Mouse (Mus musculus): ENCODE results near the gene Elp4.

Elp4 gene

DNA sequence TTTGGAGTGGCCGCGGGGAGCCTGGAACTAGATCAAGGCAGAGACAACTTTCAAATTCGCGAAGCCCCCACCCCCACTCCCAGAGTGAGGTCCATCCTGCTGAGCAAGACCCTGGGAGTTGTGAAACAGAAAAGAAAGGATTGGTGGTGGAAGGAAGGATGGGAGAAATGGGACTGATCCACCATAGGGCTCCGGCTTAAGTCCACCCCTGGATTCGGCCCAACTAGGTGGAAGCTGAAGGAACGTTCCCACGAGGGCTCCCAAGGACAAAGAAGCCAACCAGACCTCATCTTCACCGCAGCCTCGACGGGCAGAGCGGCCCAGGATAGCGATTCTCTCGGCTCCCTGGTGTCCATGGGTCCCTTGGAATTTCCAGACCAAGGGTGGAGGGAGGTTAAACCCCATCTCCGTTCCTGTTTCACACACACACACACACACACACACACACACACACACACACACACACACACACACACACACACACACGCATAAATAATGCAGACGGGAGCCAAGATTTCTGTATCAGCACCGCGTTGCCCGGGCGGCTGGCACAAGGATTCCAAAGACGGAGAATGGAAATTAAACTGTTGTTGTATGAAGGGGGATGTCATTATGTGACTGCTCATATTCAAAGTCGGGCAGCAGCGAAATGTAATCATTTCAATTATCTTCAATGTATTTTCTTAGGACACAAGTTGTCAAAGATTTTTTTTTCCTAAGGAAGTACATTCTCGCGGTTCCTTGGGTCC is 243.3 kb downstream of the Elp4 start:
- H3K36me3 ChIP-seq (ENCODE audit: insufficient read depth, low read length) = no peaks in the 10 kb centered on the region
- TF ChIP-seq CTCF (conservative IDR thresholded peaks at IDR 0.05; ENCODE audit: low read length) (no peak), POU5F1 (IDR thresholded peaks at IDR 0.05; ENCODE audit: borderline replicate concordance, low read length) (no peak), NANOG (IDR thresholded peaks at IDR 0.05; ENCODE audit: borderline replicate concordance, low read length) (no peak)
- H3K27me3 ChIP-seq (ENCODE audit: insufficient read depth, low read length) = peaks cover 93% of the 10 kb centered on the region

GRCm38 (mm10) chr2:105659926-105660873 is 244.2 kb downstream of the Elp4 start:
- H3K4me3 ChIP-seq (replicated peaks; ENCODE audit: low read length) = peak overlapping the region; percentile 66
- peaks cover 38% of the 10 kb centered on the region for H3K4me1 ChIP-seq (replicated peaks; ENCODE audit: low read depth, low read length)
- H3K27me3 ChIP-seq (ENCODE audit: insufficient read depth, low read length) = peaks cover 86% of the 10 kb centered on the region
- no peaks in the 10 kb centered on the region for H3K36me3 ChIP-seq (ENCODE audit: insufficient read depth, low read length)
- no peaks in the 10 kb centered on the region for H3K9me3 ChIP-seq (ENCODE audit: low read length)
- TF ChIP-seq CTCF (conservative IDR thresholded peaks at IDR 0.05; ENCODE audit: low read length) (no peak), POU5F1 (IDR thresholded peaks at IDR 0.05; ENCODE audit: borderline replicate concordance, low read length) (no peak), NANOG (IDR thresholded peaks at IDR 0.05; ENCODE audit: borderline replicate concordance, low read length) (no peak)

More for the DNA sequence above, 243.3 kb downstream of the Elp4 start:
- Histone ChIP-seq H3K4me1 (replicated peaks; ENCODE audit: low read depth, low read length) (peaks cover 38% of the 10 kb centered on the region), H3K4me3 (replicated peaks; ENCODE audit: low read length) (peak overlapping the region; percentile 66), H3K9me3 (ENCODE audit: low read length) (no peaks in the 10 kb centered on the region)

- Histone ChIP-seq H3K36me3 (ENCODE audit: insufficient read depth, low read length) (no peaks in the 10 kb centered on the region), H3K4me1 (replicated peaks; ENCODE audit: low read depth, low read length) (peaks cover 34% of the 10 kb centered on the region), H3K9me3 (ENCODE audit: low read length) (no peaks in the 10 kb centered on the region), H3K4me3 (replicated peaks; ENCODE audit: low read length) (peak overlapping the region; percentile 66), H3K27me3 (ENCODE audit: insufficient read depth, low read length) (peaks cover 77% of the 10 kb centered on the region)
- TF ChIP-seq NANOG (IDR thresholded peaks at IDR 0.05; ENCODE audit: borderline replicate concordance, low read length) (no peak), CTCF (conservative IDR thresholded peaks at IDR 0.05; ENCODE audit: low read length) (no peak), POU5F1 (IDR thresholded peaks at IDR 0.05; ENCODE audit: borderline replicate concordance, low read length) (no peak)
These were observed 245.0 kb downstream of the Elp4 start for GRCm38 (mm10) chr2:105659350-105659749.

DNA sequence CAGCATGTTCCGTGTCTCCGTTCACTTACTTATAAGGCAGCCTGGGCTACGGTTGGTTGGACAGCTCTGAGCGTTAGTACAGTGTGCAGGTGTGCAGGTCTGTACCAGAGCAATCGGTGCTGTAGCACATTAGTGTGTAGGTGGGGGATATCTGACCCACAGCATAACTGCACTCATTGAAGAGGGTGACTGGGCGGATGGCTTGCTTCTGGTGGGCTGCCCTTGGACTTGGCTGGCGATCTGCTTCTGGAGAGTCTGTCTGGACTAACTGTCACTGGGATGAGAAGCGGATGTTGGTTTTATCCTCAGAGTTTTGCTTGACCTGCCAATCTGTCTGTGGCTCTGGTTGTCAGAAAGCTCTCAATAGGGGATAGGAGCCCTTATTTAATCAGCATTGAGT is 247.9 kb downstream of the Elp4 start:
- peaks cover 57% of the 10 kb centered on the region for H3K27me3 ChIP-seq (ENCODE audit: insufficient read depth, low read length)
- H3K4me1 ChIP-seq (replicated peaks; ENCODE audit: low read depth, low read length) = peaks cover 24% of the 10 kb centered on the region
- TF ChIP-seq POU5F1 (IDR thresholded peaks at IDR 0.05; ENCODE audit: borderline replicate concordance, low read length) = no peak
- TF ChIP-seq CTCF (conservative IDR thresholded peaks at IDR 0.05; ENCODE audit: low read length) = no peak
- no peak for TF ChIP-seq NANOG (IDR thresholded peaks at IDR 0.05; ENCODE audit: borderline replicate concordance, low read length)

More for the DNA sequence above, 247.9 kb downstream of the Elp4 start:
- Histone ChIP-seq H3K9me3 (ENCODE audit: low read length) (no peaks in the 10 kb centered on the region), H3K4me3 (replicated peaks; ENCODE audit: low read length) (no peak overlapping the region), H3K36me3 (ENCODE audit: insufficient read depth, low read length) (no peaks in the 10 kb centered on the region)

All from E14TG2a.4 (cell line).